Mouse (Mus musculus): ENCODE measurements around the gene 2900026A02Rik. TPM values are rescaled to one million over a fixed set of nuclear protein-coding genes. Genes with fewer than 3 reads are reported as not detected.
A peak's percentile ranks its signal among the peaks of the same experiment; 100 is the strongest.

The 2900026A02Rik gene
- polyA plus RNA-seq, 1 experiment = 70.8 TPM

DNA sequence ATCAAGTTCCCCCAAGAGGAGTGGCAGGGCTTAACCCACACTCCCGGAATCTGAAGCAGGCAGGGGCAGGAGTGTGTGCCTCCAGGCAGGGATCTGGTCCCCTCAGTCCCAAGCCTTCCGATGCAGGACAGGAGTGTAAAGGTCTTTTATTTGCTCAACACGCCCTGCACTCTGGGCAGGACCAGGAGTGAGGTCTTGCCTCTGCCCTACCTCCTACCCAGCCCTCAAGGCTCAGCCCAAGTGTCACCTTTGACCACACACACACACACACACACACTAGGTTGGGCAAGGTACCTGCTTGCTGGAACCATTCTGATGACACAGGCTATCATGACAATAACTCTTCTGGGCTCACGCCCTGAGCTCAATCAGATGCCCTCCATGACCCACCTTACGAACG, 1.6 kb downstream of the 2900026A02Rik start:
- no peak for TF ChIP-seq CTCF (IDR thresholded peaks at IDR 0.05; ENCODE audit: extremely low read depth, insufficient read length, insufficient replicate concordance, low read depth, low read length)
- TF ChIP-seq POLR2A (IDR thresholded peaks at IDR 0.05; ENCODE audit: low read depth, low read length) = peak; percentile 88; the same call in 1 of the 2 replicates
- WGBS = 32% methylated on average over 6 of the region's 6 CpGs
- no peaks in the 10 kb centered on the region; the same call in 1 of the 2 replicates for H3K36me3 ChIP-seq (ENCODE audit: control insufficient read depth, insufficient read depth, low read length)
- peaks cover 20% of the 10 kb centered on the region for H3K4me1 ChIP-seq (ENCODE audit: control insufficient read depth, insufficient read depth, insufficient read length, low read length)
- H3K4me3 ChIP-seq (ENCODE audit: low read depth, low read length) = peak overlapping the region; percentile 90
- H3K27me3 ChIP-seq (ENCODE audit: control insufficient read depth, insufficient read depth, low read length) = no peaks in the 10 kb centered on the region
- peak overlapping the region; percentile 98 for H3K27ac ChIP-seq (ENCODE audit: insufficient read depth, low read depth, low read length)

DNA sequence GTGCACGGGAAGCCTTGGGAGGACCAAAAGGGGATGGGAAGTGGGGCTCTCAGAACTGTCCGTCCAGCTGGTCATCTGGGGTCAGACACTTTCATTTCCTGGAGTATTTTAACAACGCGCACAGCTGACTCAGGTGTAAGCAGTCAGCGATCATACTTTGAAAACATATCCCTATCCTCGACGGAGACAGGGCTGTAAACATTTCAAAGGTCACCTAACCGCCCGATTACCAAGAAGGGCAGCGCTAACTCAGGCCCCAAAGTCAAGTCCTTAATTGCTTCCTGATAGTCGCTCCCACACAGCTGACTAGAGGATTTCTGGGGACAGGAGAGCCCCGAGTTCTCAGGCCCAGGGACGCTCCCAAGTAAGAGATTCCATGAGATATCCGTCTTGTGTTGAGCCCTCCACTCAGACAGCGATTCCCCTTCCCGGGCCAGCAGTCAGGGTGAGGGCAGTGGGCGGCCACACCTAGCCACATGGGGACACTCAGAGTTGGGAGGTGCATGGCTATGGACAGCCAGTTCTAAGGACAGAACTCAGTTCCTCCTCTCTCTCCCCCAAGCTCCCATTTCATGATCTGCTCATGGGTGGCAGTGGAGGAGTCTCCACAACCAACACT, 2.3 kb downstream of the 2900026A02Rik start:
- WGBS = 26% methylated on average over 17 of the region's 17 CpGs
- peak overlapping the region; percentile 90 for H3K4me3 ChIP-seq (ENCODE audit: low read depth, low read length)
- H3K4me1 ChIP-seq (ENCODE audit: control insufficient read depth, insufficient read depth, insufficient read length, low read length) = peaks cover 24% of the 10 kb centered on the region
- TF ChIP-seq POLR2A (IDR thresholded peaks at IDR 0.05; ENCODE audit: low read depth, low read length) (peak; percentile 40; the same call in 1 of the 2 replicates), CTCF (IDR thresholded peaks at IDR 0.05; ENCODE audit: extremely low read depth, insufficient read length, insufficient replicate concordance, low read depth, low read length) (no peak)
- peak overlapping the region; percentile 98 for H3K27ac ChIP-seq (ENCODE audit: insufficient read depth, low read depth, low read length)
- H3K27me3 ChIP-seq (ENCODE audit: control insufficient read depth, insufficient read depth, low read length) = no peaks in the 10 kb centered on the region
- peaks cover 4% of the 10 kb centered on the region; the same call in 1 of the 2 replicates for H3K36me3 ChIP-seq (ENCODE audit: control insufficient read depth, insufficient read depth, low read length)

- Histone ChIP-seq H3K36me3 (ENCODE audit: control insufficient read depth, insufficient read depth, low read length) (peaks cover 16% of the 10 kb centered on the region), H3K4me3 (ENCODE audit: low read depth, low read length) (peak overlapping the region; percentile 90), H3K27me3 (ENCODE audit: control insufficient read depth, insufficient read depth, low read length) (no peaks in the 10 kb centered on the region), H3K4me1 (ENCODE audit: control insufficient read depth, insufficient read depth, insufficient read length, low read length) (peaks cover 28% of the 10 kb centered on the region), H3K27ac (ENCODE audit: insufficient read depth, low read depth, low read length) (peak overlapping the region; percentile 81)
- WGBS = 32% methylated on average over 12 of the region's 12 CpGs
- TF ChIP-seq POLR2A (IDR thresholded peaks at IDR 0.05; ENCODE audit: low read depth, low read length) = no peak
- TF ChIP-seq CTCF (IDR thresholded peaks at IDR 0.05; ENCODE audit: extremely low read depth, insufficient read length, insufficient replicate concordance, low read depth, low read length) = no peak
Measured at GRCm38 (mm10) chr5:113217076-113217475, 4.0 kb downstream of the 2900026A02Rik start.

- H3K4me1 ChIP-seq (ENCODE audit: control insufficient read depth, insufficient read depth, insufficient read length, low read length) = peaks cover 29% of the 10 kb centered on the region
- TF ChIP-seq POLR2A (IDR thresholded peaks at IDR 0.05; ENCODE audit: low read depth, low read length) (no peak; the same call in 1 of the 2 replicates), CTCF (IDR thresholded peaks at IDR 0.05; ENCODE audit: extremely low read depth, insufficient read length, insufficient replicate concordance, low read depth, low read length) (no peak)
- H3K27ac ChIP-seq (ENCODE audit: insufficient read depth, low read depth, low read length) = peak overlapping the region; percentile 81
- 31% methylated on average over 14 of the region's 14 CpGs for WGBS
- peak overlapping the region; percentile 90 for H3K4me3 ChIP-seq (ENCODE audit: low read depth, low read length)
- H3K36me3 ChIP-seq (ENCODE audit: control insufficient read depth, insufficient read depth, low read length) = peaks cover 16% of the 10 kb centered on the region
- no peaks in the 10 kb centered on the region for H3K27me3 ChIP-seq (ENCODE audit: control insufficient read depth, insufficient read depth, low read length)
Measured at GRCm38 (mm10) chr5:113216328-113216960, 4.6 kb downstream of the 2900026A02Rik start.

- Histone ChIP-seq H3K36me3 (ENCODE audit: control insufficient read depth, insufficient read depth, low read length) (peaks cover 16% of the 10 kb centered on the region), H3K27me3 (ENCODE audit: control insufficient read depth, insufficient read depth, low read length) (no peaks in the 10 kb centered on the region), H3K4me3 (ENCODE audit: low read depth, low read length) (peak overlapping the region; percentile 90), H3K27ac (ENCODE audit: insufficient read depth, low read depth, low read length) (no peak overlapping the region; the same call in 1 of the 2 replicates), H3K4me1 (ENCODE audit: control insufficient read depth, insufficient read depth, insufficient read length, low read length) (peaks cover 30% of the 10 kb centered on the region)
- TF ChIP-seq POLR2A (IDR thresholded peaks at IDR 0.05; ENCODE audit: low read depth, low read length) = no peak; the same call in 1 of the 2 replicates
- TF ChIP-seq CTCF (IDR thresholded peaks at IDR 0.05; ENCODE audit: extremely low read depth, insufficient read length, insufficient replicate concordance, low read depth, low read length) = no peak
- 79% methylated on average over 9 of the region's 9 CpGs for WGBS
Measured at GRCm38 (mm10) chr5:113215610-113216011, 5.4 kb downstream of the 2900026A02Rik start.

DNA sequence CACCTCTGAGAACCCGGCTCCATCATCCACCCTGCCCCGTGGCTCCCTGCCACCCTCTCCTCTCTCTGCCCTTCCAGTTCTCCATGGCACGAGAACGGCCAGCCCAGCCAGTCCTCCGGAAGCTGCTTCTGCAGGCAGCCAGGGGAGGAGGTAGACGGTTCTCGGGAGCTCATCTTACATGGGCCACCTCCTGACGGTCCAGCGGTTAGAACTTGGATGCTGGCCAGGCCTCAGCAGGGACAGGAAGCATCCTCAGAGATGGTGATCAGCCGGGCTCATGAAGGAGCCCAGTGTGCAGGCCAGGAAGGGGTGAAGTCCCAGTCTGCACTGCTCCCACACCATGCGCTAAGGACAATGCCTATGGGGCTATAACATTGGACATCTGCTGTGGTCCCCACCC, 6.6 kb downstream of the 2900026A02Rik start:
- TF ChIP-seq CTCF (IDR thresholded peaks at IDR 0.05; ENCODE audit: extremely low read depth, insufficient read length, insufficient replicate concordance, low read depth, low read length) (no peak), POLR2A (IDR thresholded peaks at IDR 0.05; ENCODE audit: low read depth, low read length) (no peak)

DNA sequence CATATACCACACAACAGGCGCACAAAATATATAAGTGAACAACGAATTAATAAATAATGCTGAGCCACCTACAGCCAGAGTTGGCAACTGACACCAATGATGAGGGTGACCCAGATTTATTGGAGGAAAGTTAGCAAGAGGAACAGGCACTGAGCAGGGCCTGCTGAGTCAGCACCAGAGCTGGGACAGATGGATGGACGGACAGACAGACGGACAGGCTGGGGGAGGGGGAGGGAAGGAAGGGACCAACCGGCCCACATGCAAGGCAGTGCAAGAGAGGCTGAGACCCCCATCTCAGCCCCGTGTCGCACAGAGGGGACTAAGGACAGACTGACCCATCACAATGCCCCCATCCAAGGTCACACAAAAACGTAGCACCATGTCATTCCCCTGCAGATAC, 7.0 kb downstream of the 2900026A02Rik start:
- Histone ChIP-seq H3K4me1 (ENCODE audit: control insufficient read depth, insufficient read depth, insufficient read length, low read length) (peaks cover 41% of the 10 kb centered on the region), H3K4me3 (ENCODE audit: low read depth, low read length) (peak overlapping the region; percentile 5; the same call in 1 of the 2 replicates), H3K36me3 (ENCODE audit: control insufficient read depth, insufficient read depth, low read length) (peaks cover 21% of the 10 kb centered on the region), H3K27ac (ENCODE audit: insufficient read depth, low read depth, low read length) (no peak overlapping the region), H3K27me3 (ENCODE audit: control insufficient read depth, insufficient read depth, low read length) (no peaks in the 10 kb centered on the region)
- TF ChIP-seq CTCF (IDR thresholded peaks at IDR 0.05; ENCODE audit: extremely low read depth, insufficient read length, insufficient replicate concordance, low read depth, low read length) = no peak
- no peak for TF ChIP-seq POLR2A (IDR thresholded peaks at IDR 0.05; ENCODE audit: low read depth, low read length)
- 88% methylated on average over 8 of the region's 8 CpGs for WGBS

More for the DNA sequence above, 6.6 kb downstream of the 2900026A02Rik start:
- H3K27ac ChIP-seq (ENCODE audit: insufficient read depth, low read depth, low read length) = no peak overlapping the region
- 54% methylated on average over 11 of the region's 11 CpGs for WGBS
- peaks cover 38% of the 10 kb centered on the region for H3K4me1 ChIP-seq (ENCODE audit: control insufficient read depth, insufficient read depth, insufficient read length, low read length)
- H3K4me3 ChIP-seq (ENCODE audit: low read depth, low read length) = peak overlapping the region; percentile 5; the same call in 1 of the 2 replicates
- H3K27me3 ChIP-seq (ENCODE audit: control insufficient read depth, insufficient read depth, low read length) = no peaks in the 10 kb centered on the region
- peaks cover 21% of the 10 kb centered on the region for H3K36me3 ChIP-seq (ENCODE audit: control insufficient read depth, insufficient read depth, low read length)

Measured in small intestine, adult 2 months (tissue).